Mouse (Mus musculus) left cerebral cortex, adult 11 months (tissue): ENCODE data around the gene Wwc1.
"Not testable (repeated sequence)": the region's sequence is repeated elsewhere in the genome, so short reads cannot be mapped to it uniquely, and the experiment has no call there.

Source experiments
- DNase-seq: peaks from one replicate; pipeline ENCODE4 v3.0.0; 2022; ENCODE audit warnings: low spot score

Gene Wwc1

GRCm38 (mm10) chr11:35878559-35878897 is 101.8 kb downstream of the Wwc1 start:
- no peak for DNase-seq

- no peak for DNase-seq
Observed at GRCm38 (mm10) chr11:35877651-35878558, 102.4 kb downstream of the Wwc1 start.

GRCm38 (mm10) chr11:35873624-35874244 is 106.6 kb downstream of the Wwc1 start:
- no peak for DNase-seq

- no peak for DNase-seq
Observed at GRCm38 (mm10) chr11:35870961-35871360, 109.4 kb downstream of the Wwc1 start.

GRCm38 (mm10) chr11:35866140-35866539 is 114.2 kb downstream of the Wwc1 start:
- no peak for DNase-seq

- DNase-seq: peak; percentile 75
Observed at GRCm38 (mm10) chr11:35864981-35865604, 115.2 kb downstream of the Wwc1 start.

- no peak for DNase-seq
Observed at GRCm38 (mm10) chr11:35863653-35864052, 116.7 kb downstream of the Wwc1 start.

- DNase-seq: no peak
Observed at GRCm38 (mm10) chr11:35857395-35858067, 122.8 kb downstream of the Wwc1 start.

- DNase-seq: peak; percentile 44
Observed at GRCm38 (mm10) chr11:35856359-35857040, 123.8 kb downstream of the Wwc1 start.

GRCm38 (mm10) chr11:35855567-35855966 is 124.8 kb downstream of the Wwc1 start:
- DNase-seq: no peak

- no peak for DNase-seq
Observed at GRCm38 (mm10) chr11:35854941-35855340, 125.4 kb downstream of the Wwc1 start.

- no peak for DNase-seq
Observed at GRCm38 (mm10) chr11:35853651-35854050, 126.7 kb downstream of the Wwc1 start.

GRCm38 (mm10) chr11:35852731-35853130 is 127.6 kb downstream of the Wwc1 start:
- no peak for DNase-seq

- DNase-seq: no peak
Observed at GRCm38 (mm10) chr11:35844299-35844698, 136.0 kb downstream of the Wwc1 start.

- DNase-seq: not testable (repeated sequence)
Observed at GRCm38 (mm10) chr11:35842560-35842959, 137.8 kb downstream of the Wwc1 start.

- DNase-seq: no peak
Observed at GRCm38 (mm10) chr11:35841738-35842325, 138.5 kb downstream of the Wwc1 start.

GRCm38 (mm10) chr11:35840806-35841205 is 139.5 kb downstream of the Wwc1 start:
- not testable (repeated sequence) for DNase-seq

- DNase-seq: no peak
Observed at GRCm38 (mm10) chr11:35840282-35840681, 140.0 kb downstream of the Wwc1 start.

- DNase-seq: peak; percentile 61
Observed at GRCm38 (mm10) chr11:35838345-35839338, 141.7 kb downstream of the Wwc1 start.
